Mouse (Mus musculus) layer of hippocampus, postnatal 14 days (tissue): ENCODE data around the gene Tagln3. TPM values are rescaled to one million over a fixed set of nuclear protein-coding genes. Genes with fewer than 3 reads are reported as not detected.

ENCODE experiments used
- DNase-seq, 2 experiments: peaks; one replicate each; pipeline ENCODE4 v3.0.0; 2021 to 2022; ENCODE audit warnings: low spot score in 2 of 2, mixed read lengths in 1 of 2
- total RNA-seq, 2 experiments: library from RNA; stranded (reverse); gene quantifications; 2 replicates each; pipeline ENCODE4 v1.2.3; 2021

The Tagln3 gene
- total RNA-seq, 2 experiments from 2014 or later = 287 to 317 TPM

GRCm38 (mm10) chr16:45722460-45722951 lies 1.9 kb downstream of the Tagln3 start:
- DNase-seq = peak in 1 of 2 experiments; percentile 60

- no peak for DNase-seq
These were observed 4.3 kb downstream of the Tagln3 start for GRCm38 (mm10) chr16:45720022-45720630.

GRCm38 (mm10) chr16:45718296-45718695 lies 6.1 kb downstream of the Tagln3 start:
- no peak for DNase-seq

GRCm38 (mm10) chr16:45714489-45715150 lies 9.8 kb downstream of the Tagln3 start:
- DNase-seq = no peak

- DNase-seq = no peak
These were observed 10.5 kb downstream of the Tagln3 start for GRCm38 (mm10) chr16:45713878-45714277.

- no peak for DNase-seq
These were observed 11.1 kb downstream of the Tagln3 start for GRCm38 (mm10) chr16:45713261-45713660.

GRCm38 (mm10) chr16:45711263-45711662 lies 13.1 kb downstream of the Tagln3 start:
- no peak for DNase-seq

GRCm38 (mm10) chr16:45699301-45699700 lies 25.1 kb downstream of the Tagln3 start:
- DNase-seq = no peak

GRCm38 (mm10) chr16:45697996-45698395 lies 26.4 kb downstream of the Tagln3 start:
- peak in 1 of 2 experiments; percentile 41 for DNase-seq

GRCm38 (mm10) chr16:45695445-45696160 lies 28.8 kb downstream of the Tagln3 start:
- peak in 1 of 2 experiments; percentile 43 for DNase-seq

- DNase-seq = no peak
These were observed 30.9 kb downstream of the Tagln3 start, which contains the start of gene Tmprss7 for GRCm38 (mm10) chr16:45693558-45693957. Gene Tmprss7 (minus strand): TSS chr16:45693658.

GRCm38 (mm10) chr16:45692851-45693250 lies 31.6 kb downstream of the Tagln3 start:
- DNase-seq = peak in 1 of 2 experiments; percentile 58

GRCm38 (mm10) chr16:45690178-45690577 lies 34.2 kb downstream of the Tagln3 start:
- DNase-seq = peak in 1 of 2 experiments; percentile 40

- DNase-seq = peak in 1 of 2 experiments; percentile 42
These were observed 37.6 kb downstream of the Tagln3 start for GRCm38 (mm10) chr16:45686833-45687232.

GRCm38 (mm10) chr16:45685295-45685694 lies 39.1 kb downstream of the Tagln3 start:
- DNase-seq = no peak

GRCm38 (mm10) chr16:45684815-45685214 lies 39.6 kb downstream of the Tagln3 start:
- DNase-seq = peak; percentile 57 to 74

GRCm38 (mm10) chr16:45676462-45676861 lies 47.9 kb downstream of the Tagln3 start:
- peak in 1 of 2 experiments; percentile 42 for DNase-seq

- DNase-seq = no peak
These were observed 54.4 kb downstream of the Tagln3 start for GRCm38 (mm10) chr16:45670005-45670404.

- no peak for DNase-seq
These were observed 56.2 kb downstream of the Tagln3 start for GRCm38 (mm10) chr16:45668178-45668577.

- no peak for DNase-seq
These were observed 58.3 kb downstream of the Tagln3 start for GRCm38 (mm10) chr16:45666136-45666535.

- no peak for DNase-seq
These were observed 62.0 kb downstream of the Tagln3 start for GRCm38 (mm10) chr16:45662381-45662780.
